Mouse (Mus musculus): ENCODE results near the gene Gm11213. TPM values are rescaled to one million over a fixed set of nuclear protein-coding genes. Genes with fewer than 3 reads are reported as not detected.

Gm11213 gene
- not detected for polyA plus RNA-seq (2012; fragmentation: generic; extraction: Trizol)
- long read RNA-seq, experiment 1 = 0 reads
- long read RNA-seq, experiment 2 = 0 reads

DNA sequence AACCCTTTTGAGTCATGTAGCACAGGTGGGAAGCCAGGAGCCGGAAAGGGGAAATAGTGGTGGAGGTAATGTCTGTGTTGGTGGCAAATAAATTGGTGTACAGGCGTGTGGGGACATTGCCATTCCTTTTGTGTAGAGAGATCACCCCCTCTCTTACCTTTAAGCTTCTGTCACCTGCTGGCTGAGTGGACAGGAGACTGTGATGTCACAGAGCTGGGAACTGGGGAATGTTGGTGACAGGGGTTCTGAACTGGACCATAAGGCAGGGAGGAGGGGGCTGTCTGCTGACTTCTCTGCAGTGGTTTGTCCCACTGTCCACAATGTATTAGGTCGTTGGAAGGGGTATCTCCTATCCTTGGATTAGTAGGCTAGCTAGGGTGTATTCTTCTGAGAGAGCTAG lies at the start of gene Gm11213:
TSS of gene Gm11213 (minus strand) at position 317 of the 400 bp plus-strand sequence.
- Histone ChIP-seq H3K27me3 (ENCODE audit: control insufficient read depth, insufficient read depth, insufficient read length) (peaks cover 5% of the 10 kb centered on the region), H3K36me3 (ENCODE audit: control insufficient read depth, insufficient read depth) (no peaks in the 10 kb centered on the region), H3K79me3 (ENCODE audit: low read depth) (no peaks in the 10 kb centered on the region), H3K4me3 (ENCODE audit: insufficient read depth, poor library complexity, severe bottlenecking) (no peak within 1 kb of the TSS), H3K79me2 (ENCODE audit: control insufficient read depth, insufficient read depth) (no peaks in the 10 kb centered on the region), H3ac (ENCODE audit: control insufficient read depth, insufficient read length, low read depth) (no peak within 1 kb of the TSS)
- TF ChIP-seq MYOG (IDR thresholded peaks at IDR 0.05; ENCODE audit: control insufficient read depth, extremely low read depth, insufficient read length) (no peak), USF1 (IDR thresholded peaks at IDR 0.05; ENCODE audit: low read depth) (no peak)

- H3K4me3 ChIP-seq (ENCODE audit: insufficient read depth, poor library complexity, severe bottlenecking) = no peak overlapping the region
- no peaks in the 10 kb centered on the region for H3K79me3 ChIP-seq (ENCODE audit: low read depth)
- TF ChIP-seq MAX (IDR thresholded peaks at IDR 0.05) = no peak
- TF ChIP-seq CTCF (IDR thresholded peaks at IDR 0.05; ENCODE audit: control insufficient read depth, insufficient read depth, insufficient read length) = no peak
- H3ac ChIP-seq (ENCODE audit: control insufficient read depth, insufficient read length, low read depth) = no peak overlapping the region
- no peaks in the 10 kb centered on the region for H3K79me2 ChIP-seq (ENCODE audit: control insufficient read depth, insufficient read depth)
- H3K27me3 ChIP-seq (ENCODE audit: control insufficient read depth, insufficient read depth, insufficient read length) = no peaks in the 10 kb centered on the region
- no peaks in the 10 kb centered on the region for H3K36me3 ChIP-seq (ENCODE audit: control insufficient read depth, insufficient read depth)
These were observed 49.3 kb upstream of the Gm11213 start for GRCm38 (mm10) chr4:63654381-63654780.

GRCm38 (mm10) chr4:63643956-63644726 lies 39.1 kb upstream of the Gm11213 start:
- no peak overlapping the region for H3ac ChIP-seq (ENCODE audit: control insufficient read depth, insufficient read length, low read depth)
- no peaks in the 10 kb centered on the region for H3K36me3 ChIP-seq (ENCODE audit: control insufficient read depth, insufficient read depth)
- no peaks in the 10 kb centered on the region for H3K79me2 ChIP-seq (ENCODE audit: control insufficient read depth, insufficient read depth)
- TF ChIP-seq USF1 (IDR thresholded peaks at IDR 0.05; ENCODE audit: low read depth) (no peak), CEBPB (IDR thresholded peaks at IDR 0.05; ENCODE audit: low read depth) (no peak), FOSL1 (IDR thresholded peaks at IDR 0.05; ENCODE audit: insufficient read depth, low read length, poor library complexity, severe bottlenecking) (no peak), MYOG (IDR thresholded peaks at IDR 0.05; ENCODE audit: control insufficient read depth, extremely low read depth, insufficient read length) (no peak), MYOD1 (IDR thresholded peaks at IDR 0.05; ENCODE audit: control insufficient read depth, insufficient read length, low read depth) (no peak), CTCF (IDR thresholded peaks at IDR 0.05; ENCODE audit: control insufficient read depth, insufficient read depth, insufficient read length) (no peak), MAX (IDR thresholded peaks at IDR 0.05) (no peak)
- no peak overlapping the region for H3K4me3 ChIP-seq (ENCODE audit: insufficient read depth, poor library complexity, severe bottlenecking)
- no peaks in the 10 kb centered on the region for H3K27me3 ChIP-seq (ENCODE audit: control insufficient read depth, insufficient read depth, insufficient read length)
- no peaks in the 10 kb centered on the region for H3K79me3 ChIP-seq (ENCODE audit: low read depth)

DNA sequence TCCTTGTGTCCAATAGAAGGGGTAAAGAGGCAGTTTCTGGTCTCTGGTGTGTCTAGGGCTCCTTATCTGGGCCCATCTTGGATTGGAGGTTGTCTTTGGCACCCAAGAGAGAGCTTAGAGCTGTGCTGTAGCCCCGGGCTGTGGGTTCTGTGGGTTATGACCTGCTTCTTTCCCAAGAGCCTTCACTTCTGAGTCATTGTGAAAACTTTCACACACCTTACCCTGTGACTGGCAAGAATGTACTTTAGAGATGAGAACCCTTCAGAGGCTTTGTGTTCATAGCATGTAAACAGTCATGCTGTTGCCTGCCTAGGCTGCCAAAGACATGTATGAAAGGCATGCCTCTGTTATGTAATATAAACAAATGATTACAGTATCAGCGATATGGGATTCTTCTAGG lies 34.8 kb upstream of the Gm11213 start:
- Histone ChIP-seq H3K79me2 (ENCODE audit: control insufficient read depth, insufficient read depth) (no peaks in the 10 kb centered on the region), H3ac (ENCODE audit: control insufficient read depth, insufficient read length, low read depth) (no peak overlapping the region), H3K4me3 (ENCODE audit: insufficient read depth, poor library complexity, severe bottlenecking) (no peak overlapping the region), H3K36me3 (ENCODE audit: control insufficient read depth, insufficient read depth) (no peaks in the 10 kb centered on the region), H3K79me3 (ENCODE audit: low read depth) (no peaks in the 10 kb centered on the region), H3K27me3 (ENCODE audit: control insufficient read depth, insufficient read depth, insufficient read length) (no peaks in the 10 kb centered on the region)
- TF ChIP-seq CTCF (IDR thresholded peaks at IDR 0.05; ENCODE audit: control insufficient read depth, insufficient read depth, insufficient read length) = no peak
- TF ChIP-seq USF1 (IDR thresholded peaks at IDR 0.05; ENCODE audit: low read depth) = no peak
- TF ChIP-seq CEBPB (IDR thresholded peaks at IDR 0.05; ENCODE audit: low read depth) = no peak
- no peak for TF ChIP-seq FOSL1 (IDR thresholded peaks at IDR 0.05; ENCODE audit: insufficient read depth, low read length, poor library complexity, severe bottlenecking)
- TF ChIP-seq MYOD1 (IDR thresholded peaks at IDR 0.05; ENCODE audit: control insufficient read depth, insufficient read length, low read depth) = no peak
- TF ChIP-seq MYOG (IDR thresholded peaks at IDR 0.05; ENCODE audit: control insufficient read depth, extremely low read depth, insufficient read length) = no peak
- no peak for TF ChIP-seq MAX (IDR thresholded peaks at IDR 0.05)

DNA sequence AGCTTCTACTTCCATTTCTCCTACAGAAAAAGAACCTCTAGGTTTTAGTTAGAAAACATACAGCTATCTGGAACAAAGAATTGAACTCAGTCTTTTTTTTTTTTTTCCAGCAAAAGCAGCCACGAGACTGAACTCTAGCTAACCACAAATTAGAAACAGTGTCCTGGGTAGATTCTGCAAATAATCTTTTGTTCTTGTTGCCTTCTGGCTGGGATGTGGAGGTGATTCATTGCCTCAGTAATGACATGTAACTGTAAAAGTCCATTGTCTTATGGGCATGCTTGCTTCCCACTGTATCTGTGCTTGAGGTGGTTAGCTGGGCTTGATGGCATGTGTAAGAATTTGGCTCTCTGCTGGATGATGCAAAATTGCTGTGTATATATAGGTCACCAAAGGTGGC lies 33.5 kb upstream of the Gm11213 start:
- H3ac ChIP-seq (ENCODE audit: control insufficient read depth, insufficient read length, low read depth) = no peak overlapping the region
- no peaks in the 10 kb centered on the region for H3K36me3 ChIP-seq (ENCODE audit: control insufficient read depth, insufficient read depth)
- H3K79me2 ChIP-seq (ENCODE audit: control insufficient read depth, insufficient read depth) = no peaks in the 10 kb centered on the region
- no peaks in the 10 kb centered on the region for H3K27me3 ChIP-seq (ENCODE audit: control insufficient read depth, insufficient read depth, insufficient read length)
- no peak for TF ChIP-seq CEBPB (IDR thresholded peaks at IDR 0.05; ENCODE audit: low read depth)
- TF ChIP-seq CTCF (IDR thresholded peaks at IDR 0.05; ENCODE audit: control insufficient read depth, insufficient read depth, insufficient read length) = no peak
- no peak for TF ChIP-seq USF1 (IDR thresholded peaks at IDR 0.05; ENCODE audit: low read depth)
- no peak for TF ChIP-seq FOSL1 (IDR thresholded peaks at IDR 0.05; ENCODE audit: insufficient read depth, low read length, poor library complexity, severe bottlenecking)
- no peak for TF ChIP-seq MAX (IDR thresholded peaks at IDR 0.05)
- no peak for TF ChIP-seq MYOG (IDR thresholded peaks at IDR 0.05; ENCODE audit: control insufficient read depth, extremely low read depth, insufficient read length)
- no peak for TF ChIP-seq MYOD1 (IDR thresholded peaks at IDR 0.05; ENCODE audit: control insufficient read depth, insufficient read length, low read depth)
- no peaks in the 10 kb centered on the region for H3K79me3 ChIP-seq (ENCODE audit: low read depth)
- no peak overlapping the region for H3K4me3 ChIP-seq (ENCODE audit: insufficient read depth, poor library complexity, severe bottlenecking)

DNA sequence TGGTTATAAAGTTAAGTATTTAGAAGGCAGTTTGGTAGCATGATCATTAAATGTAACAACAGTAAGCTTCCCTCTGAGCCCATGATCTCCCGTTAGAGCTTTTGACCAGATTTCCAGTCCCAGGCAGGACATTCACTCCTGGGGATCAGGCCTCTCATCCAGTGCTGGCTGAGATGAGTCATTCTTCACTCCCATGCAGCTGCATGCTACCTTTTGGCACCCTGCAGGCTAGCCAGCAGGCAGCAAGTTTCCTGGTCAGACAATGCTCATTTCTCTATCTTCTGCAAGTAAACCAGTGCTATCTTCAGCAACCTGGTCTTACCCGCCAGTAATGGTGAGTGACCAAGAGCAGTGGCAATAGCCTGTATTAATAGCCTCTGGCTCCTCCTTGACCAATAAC lies 28.1 kb upstream of the Gm11213 start:
- no peaks in the 10 kb centered on the region for H3K79me3 ChIP-seq (ENCODE audit: low read depth)
- H3K36me3 ChIP-seq (ENCODE audit: control insufficient read depth, insufficient read depth) = no peaks in the 10 kb centered on the region
- no peak overlapping the region for H3K4me3 ChIP-seq (ENCODE audit: insufficient read depth, poor library complexity, severe bottlenecking)
- TF ChIP-seq CTCF (IDR thresholded peaks at IDR 0.05; ENCODE audit: control insufficient read depth, insufficient read depth, insufficient read length) = no peak
- TF ChIP-seq CEBPB (IDR thresholded peaks at IDR 0.05; ENCODE audit: low read depth) = no peak
- TF ChIP-seq MYOD1 (IDR thresholded peaks at IDR 0.05; ENCODE audit: control insufficient read depth, insufficient read length, low read depth) = no peak
- TF ChIP-seq USF1 (IDR thresholded peaks at IDR 0.05; ENCODE audit: low read depth) = no peak
- TF ChIP-seq MAX (IDR thresholded peaks at IDR 0.05) = no peak
- no peak for TF ChIP-seq MYOG (IDR thresholded peaks at IDR 0.05; ENCODE audit: control insufficient read depth, extremely low read depth, insufficient read length)
- TF ChIP-seq FOSL1 (IDR thresholded peaks at IDR 0.05; ENCODE audit: insufficient read depth, low read length, poor library complexity, severe bottlenecking) = no peak
- H3K79me2 ChIP-seq (ENCODE audit: control insufficient read depth, insufficient read depth) = no peaks in the 10 kb centered on the region
- no peaks in the 10 kb centered on the region for H3K27me3 ChIP-seq (ENCODE audit: control insufficient read depth, insufficient read depth, insufficient read length)
- H3ac ChIP-seq (ENCODE audit: control insufficient read depth, insufficient read length, low read depth) = no peak overlapping the region

Data from C2C12 (cell line).